In the genomic region with DNA sequence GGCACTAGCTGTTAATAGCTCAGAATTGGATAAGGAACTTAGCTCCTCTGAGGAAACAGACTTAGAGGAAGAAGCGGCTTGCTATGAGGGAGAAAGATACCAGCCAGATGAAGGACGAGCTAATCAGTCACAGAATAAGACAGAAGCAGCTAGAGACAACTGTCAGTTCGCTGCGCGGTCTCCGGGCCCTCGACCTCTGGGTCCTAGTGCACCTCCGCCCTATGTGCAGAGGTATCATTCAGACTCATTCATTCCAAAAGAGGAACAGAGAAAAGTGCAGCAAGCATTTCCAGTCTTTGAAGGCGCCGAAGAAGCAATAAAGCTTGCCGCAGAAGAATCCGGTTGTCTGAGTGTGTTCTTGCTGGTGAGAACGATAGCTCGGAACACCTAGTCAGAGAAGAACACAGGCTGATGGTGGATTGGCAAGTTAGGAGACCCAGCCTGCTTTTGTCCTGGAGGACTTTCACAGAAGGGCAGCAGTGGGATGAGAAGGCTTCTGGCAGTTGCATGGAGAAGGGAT, we compare ENCODE assay signal across 6 mouse cellular contexts.
DNase-seq lines count a peak whose midpoint lies in the region; TF ChIP-seq lines count a peak whose summit lies in the region.
"Not testable (repeated sequence)": the region's sequence is repeated elsewhere in the genome, so short reads cannot be mapped to it uniquely, and the experiment has no call there.

No protein-coding gene starts in this region.

- peak; percentile 36; the same call in 1 of the 2 replicates for TF ChIP-seq POLR2A in CH12.LX (IDR thresholded peaks at IDR 0.05; ENCODE audit: low read depth, low read length)

- not testable (repeated sequence) for H3K79me2 ChIP-seq in CH12.LX (replicated peaks; ENCODE audit: control insufficient read depth, extremely low read depth, insufficient read depth, poor library complexity, severe bottlenecking)

- peak overlapping the region; percentile 82 for H3K9ac ChIP-seq in CH12.LX (ENCODE audit: insufficient read depth, low read depth)

- TF ChIP-seq RAD21 in CH12.LX (IDR thresholded peaks at IDR 0.05; ENCODE audit: low read depth, low read length): not testable (repeated sequence)

- peak; percentile 68 for DNase-seq in A20 (ENCODE audit: low read depth, low spot score)
- DNase-seq in CH12.LX (ENCODE audit: extremely low read depth): peak; percentile 62
- DNase-seq in heart, adult 11 months: peak; percentile 96
- peak; percentile 26 for DNase-seq in heart, adult 8-10 months (ENCODE audit: low spot score)
- peak; percentile 19 for DNase-seq in kidney, adult 9 months
- DNase-seq in lung, postnatal 36 days: peak; percentile 23

- peak overlapping the region; percentile 60 for H3K4me2 ChIP-seq in CH12.LX (ENCODE audit: insufficient read depth, low read depth, poor library complexity, severe bottlenecking)

- peak overlapping the region; percentile 34 for H3K27ac ChIP-seq in CH12.LX (ENCODE audit: insufficient read depth, low read depth)

- not testable (repeated sequence) for H3K36me3 ChIP-seq in CH12.LX (replicated peaks in 1 of 2; ENCODE audit: control insufficient read depth in 1 of 2, insufficient read depth in 1 of 2, low read length in 1 of 2)

- TF ChIP-seq EP300 in CH12.LX (IDR thresholded peaks at IDR 0.05; ENCODE audit: low read length): not testable (repeated sequence)

- H3K27me3 ChIP-seq in CH12.LX (replicated peaks): not testable (repeated sequence)

- not testable (repeated sequence) for TF ChIP-seq CTCF in CH12.LX (conservative IDR thresholded peaks at IDR 0.05 in 1 of 2, IDR thresholded peaks at IDR 0.05 in 1 of 2; ENCODE audit: low read depth in 2 of 2, low read length in 2 of 2)

- H3K4me1 ChIP-seq in CH12.LX (ENCODE audit: control insufficient read depth in 1 of 2, insufficient read depth in 2 of 2): not testable (repeated sequence)

- not testable (repeated sequence) for H3K9me3 ChIP-seq in CH12.LX (replicated peaks; ENCODE audit: low read length)

- dilution Hi-C loops in CH12.LX (cut with MboI; ENCODE audit: extremely low pct_ligation_motif_present, extremely low pct_unique_long_range_greater_than_20kb, low sequenced_read_pairs): not testable (repeated sequence)

- peak overlapping the region in 2 of 3 experiments; percentile 35 to 56 for H3K4me3 ChIP-seq in CH12.LX (replicated peaks in 1 of 3; ENCODE audit: low read depth in 2 of 3, low read length in 2 of 3, poor library complexity in 1 of 3)

- in situ Hi-C loops in CH12.LX (cut with MboI; ENCODE audit: low pct_ligation_motif_present, low pct_unique_long_range_greater_than_20kb, low sequenced_read_pairs): not testable (repeated sequence)

TF ChIP-seq in CH12.LX, 34 proteins besides CTCF, POLR2A, EP300 and RAD21:
- peak; percentile 60; the same call in 1 of the 2 replicates for TF ChIP-seq IRF4 (IDR thresholded peaks at IDR 0.05; ENCODE audit: low read depth, low read length)

Comparison
In these comparisons a context has a peak if more than half of its experiments do, and no peak if none do; other contexts are left out.
1. Peak in every context shown above with its lines: DNase-seq, H3K4me3 ChIP-seq and H3K27ac ChIP-seq.
2. DNase-seq: peak in every context shown above with its lines; median percentile 96 in heart, adult 11 months; 68 in A20; 62 in CH12.LX; 26 in heart, adult 8-10 months; 23 in lung, postnatal 36 days; 19 in kidney, adult 9 months.